Mouse (Mus musculus) heart, postnatal 0 days (tissue): Measurements from ENCODE around the gene Sox1. TPM values are rescaled to one million over a fixed set of nuclear protein-coding genes. Genes with fewer than 3 reads are reported as not detected.

Experiments
- ATAC-seq: fragments of 200-750 bp; cut with Nextera tagmentation; 2 replicates; pipeline ENCODE4 v1.8.0; 2017; ENCODE audit warnings: low read depth, moderate number of reproducible peaks, moderate library complexity; ENCODE audit not compliant: insufficient read depth
- DNase-seq: peaks from one replicate; pipeline ENCODE4 v3.0.0-alpha.2; 2016; ENCODE audit warnings: low spot score
- H3K27ac ChIP-seq: fragments of 300-500 bp; sonication (generic); 2 replicates; pipeline ENCODE4 v1.5.1; 2014; ENCODE audit warnings: low read depth, mild to moderate bottlenecking
- H3K27me3 ChIP-seq: fragments of 300-500 bp; sonication (generic); 2 replicates; pipeline ENCODE4 v1.6.1; 2014; ENCODE audit warnings: low read length, mixed read lengths; ENCODE audit not compliant: control insufficient read depth, insufficient read depth
- H3K36me3 ChIP-seq: fragments of 300-500 bp; sonication (generic); replicated peaks from 2 replicates; pipeline ENCODE4 v1.6.1; 2014; ENCODE audit warnings: low read length, mixed read lengths; ENCODE audit not compliant: control insufficient read depth, insufficient read depth
- H3K4me1 ChIP-seq: fragments of 300-500 bp; sonication (generic); 2 replicates; pipeline ENCODE4 v1.6.1; 2014; ENCODE audit warnings: antibody characterized with exemption; ENCODE audit not compliant: control insufficient read depth, insufficient read depth
- H3K4me2 ChIP-seq: fragments of 300-500 bp; sonication (generic); 2 replicates; pipeline ENCODE4 v1.6.1; 2014; ENCODE audit warnings: low read depth, mild to moderate bottlenecking, low read length, moderate library complexity
- H3K4me3 ChIP-seq: fragments of 300-500 bp; sonication (generic); 2 replicates; pipeline ENCODE4 v1.5.1; 2014; ENCODE audit warnings: low read depth, low read length
- H3K9ac ChIP-seq: fragments of 300-500 bp; sonication (generic); replicated peaks from 2 replicates; pipeline ENCODE4 v1.6.1; 2014; ENCODE audit warnings: low read depth, low read length, mixed read lengths
- H3K9me3 ChIP-seq: fragments of 300-500 bp; sonication (generic); replicated peaks from 2 replicates; pipeline ENCODE4 v1.6.1; 2016; ENCODE audit warnings: low read length; ENCODE audit not compliant: control insufficient read depth
- CTCF ChIP-seq: IDR thresholded peaks from 2 replicates; pipeline ENCODE4 v1.5.1; 2016; ENCODE audit warnings: antibody characterized with exemption, control low read depth, low read depth
- EP300 ChIP-seq: IDR thresholded peaks from 2 replicates; pipeline ENCODE4 v1.6.1; 2016; ENCODE audit warnings: antibody characterized with exemption, low read depth
- WGBS: fragments of 180-500 bp; shearing (Covaris S2); extraction: QIAGEN DNeasy Blood & Tissue Kit; methylation state at CpG from one replicate; pipeline ENCODE4 v1.1.7; 2014; 5-methylcytosine and 5-hydroxymethylcytosine counted together
- polyA plus RNA-seq: library from polyadenylated mRNA; unstranded; fragments of >200 nt; fragmentation: Nextera tagmentation; extraction: Ambion mirVana; gene quantifications from 2 replicates; pipeline ENCODE4 v1.2.1, GENCODE M21; 2015
- total RNA-seq: library from RNA; depleted of rRNA; stranded (reverse); fragments of >200 nt; gene quantifications from 2 replicates; pipeline ENCODE4 v1.2.3, GENCODE M21; 2014; ENCODE audit warnings: low replicate concordance

Gene Sox1
- total and polyA plus RNA-seq, 2 experiments from 2014 or later: not detected

DNA sequence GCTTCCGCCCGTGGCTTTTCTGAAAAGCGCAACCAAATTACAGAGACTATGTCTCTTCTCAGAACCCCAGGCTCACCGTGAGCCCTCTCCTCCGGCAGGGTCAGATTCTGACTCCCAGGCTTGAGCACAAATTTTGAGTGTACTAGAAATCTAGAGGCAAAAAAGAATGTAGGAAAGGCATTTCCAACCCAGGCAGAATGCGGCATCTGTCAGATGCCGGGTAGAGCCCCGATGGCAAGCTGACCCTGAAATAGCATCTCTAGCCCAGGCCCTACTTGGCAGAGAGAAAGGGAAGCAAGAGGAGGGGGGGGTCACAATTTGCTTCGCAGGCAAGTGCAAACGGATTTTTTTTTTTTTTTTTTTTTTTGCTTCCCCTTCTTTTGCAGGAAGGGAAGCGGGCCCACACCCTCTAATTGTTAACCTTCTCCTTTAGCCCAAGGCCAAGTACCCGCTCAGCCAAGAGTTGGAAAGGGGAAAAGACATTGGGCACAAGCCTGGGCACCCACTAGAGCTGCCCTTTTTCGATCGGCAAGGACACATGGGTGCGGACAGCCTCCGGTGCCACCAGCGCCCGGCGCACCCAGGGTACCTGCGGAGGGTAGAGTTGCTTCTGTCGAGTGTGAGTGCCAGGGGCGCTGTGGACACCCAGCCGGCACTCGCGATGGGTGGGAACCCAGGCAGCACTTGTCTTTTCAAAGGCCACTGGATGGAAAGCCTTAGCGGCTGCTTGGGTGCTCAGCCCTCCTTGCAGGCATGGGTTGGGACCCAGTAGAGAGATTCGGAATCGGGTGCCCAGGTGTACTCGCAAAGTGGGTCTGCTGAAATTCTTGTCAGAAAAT is 5.1 kb upstream of the Sox1 start:
- Histone ChIP-seq H3K4me2 (no peak overlapping the region), H3K27ac (no peak overlapping the region), H3K9me3 (no peaks in the 10 kb centered on the region), H3K9ac (no peak overlapping the region), H3K4me1 (no peaks in the 10 kb centered on the region; the same call in 1 of the 2 replicates), H3K27me3 (peaks cover 100% of the 10 kb centered on the region), H3K4me3 (no peak overlapping the region), H3K36me3 (no peaks in the 10 kb centered on the region)
- DNase-seq (no peak), ATAC-seq (no peak)
- TF ChIP-seq CTCF (no peak), EP300 (no peak)
- 4% methylated on average over 28 of the region's 29 CpGs for WGBS

DNA sequence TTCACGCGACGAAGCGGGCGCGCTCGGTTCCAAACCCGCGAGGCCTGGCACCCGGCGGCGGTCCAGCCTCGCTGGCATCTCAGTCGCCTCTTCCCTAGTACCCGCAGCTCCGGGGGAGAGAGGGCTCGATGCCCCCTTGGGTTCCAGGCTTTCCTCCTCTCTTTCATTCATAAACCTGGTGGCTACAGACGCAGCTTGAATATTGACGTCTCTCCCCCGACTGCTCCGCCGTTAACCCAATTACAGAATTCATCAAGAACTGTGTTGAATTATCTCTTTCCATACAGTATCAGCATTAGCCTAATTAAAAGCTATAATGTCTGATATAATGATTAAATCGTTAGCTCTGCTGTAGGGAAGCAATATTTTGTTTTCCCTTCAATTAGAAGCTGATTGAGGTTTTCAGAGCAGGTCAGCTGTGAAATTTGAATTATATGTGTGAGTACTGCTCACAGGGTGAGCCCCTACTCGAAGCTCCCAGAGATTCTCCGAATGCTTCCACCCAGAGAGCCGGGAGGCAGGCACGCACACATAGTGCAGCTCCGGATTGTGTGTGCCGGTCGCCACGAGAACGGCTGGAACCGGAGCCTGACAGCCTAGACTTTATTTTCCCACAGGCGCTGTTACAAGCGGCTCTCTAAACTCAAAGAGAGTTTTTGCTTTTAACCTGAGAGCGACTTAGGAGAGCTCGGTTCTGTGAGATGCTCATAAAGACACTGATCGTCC is 4.3 kb upstream of the Sox1 start:
- 4% methylated on average over 38 of the region's 38 CpGs for WGBS
- Histone ChIP-seq H3K27ac (no peak overlapping the region), H3K27me3 (peaks cover 100% of the 10 kb centered on the region), H3K9ac (no peak overlapping the region), H3K4me2 (no peak overlapping the region), H3K4me3 (no peak overlapping the region), H3K36me3 (no peaks in the 10 kb centered on the region), H3K9me3 (no peaks in the 10 kb centered on the region), H3K4me1 (0 out of 2 replicates have a peak, but pooled peaks cover 3% of the 10 kb centered on the region)
- no peak for DNase-seq
- ATAC-seq: no peak
- TF ChIP-seq EP300: no peak
- TF ChIP-seq CTCF: no peak

DNA sequence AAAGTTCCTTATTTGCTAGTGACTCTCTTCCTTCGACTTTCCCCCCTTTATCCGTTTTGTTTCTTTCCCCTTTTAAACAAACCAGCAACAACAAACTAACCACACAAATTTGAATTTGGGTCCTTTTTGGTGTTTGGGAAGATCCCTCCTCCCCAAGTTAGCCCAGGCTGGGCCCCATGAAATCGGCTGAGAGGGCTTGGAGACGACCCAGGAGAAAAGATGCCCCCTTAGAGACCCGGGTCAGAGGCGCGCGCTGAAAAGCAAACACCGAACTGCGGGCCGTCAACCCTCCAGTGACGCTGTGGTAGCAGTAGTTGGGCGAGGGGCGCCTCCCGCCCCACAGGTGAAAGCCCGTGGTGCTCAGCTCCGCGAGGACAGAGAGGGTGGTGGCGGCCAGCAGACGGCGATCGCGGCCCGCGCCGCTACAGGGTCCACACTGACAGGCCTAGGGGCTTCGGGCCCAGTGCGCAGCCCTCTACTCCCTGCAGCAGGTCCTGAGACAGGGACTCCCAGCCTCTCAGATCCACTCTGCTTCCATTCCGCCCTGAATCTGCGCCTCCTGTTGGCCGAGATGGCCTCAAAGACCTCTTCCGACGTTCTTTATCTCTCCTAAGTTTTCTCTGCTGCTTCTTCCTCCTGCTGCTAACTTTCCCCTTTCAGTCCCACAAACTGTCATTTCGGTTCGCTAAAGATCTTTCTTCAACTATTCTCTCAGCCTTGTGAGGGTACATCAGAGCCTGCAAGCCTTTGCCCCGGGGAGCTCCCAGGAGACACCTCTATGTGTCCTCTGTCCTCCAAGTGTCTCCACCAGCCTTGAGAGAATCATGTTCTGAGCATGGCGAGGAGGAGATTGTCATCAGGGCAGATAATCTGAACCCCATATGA is 3.5 kb upstream of the Sox1 start:
- Histone ChIP-seq H3K9ac (no peak overlapping the region), H3K4me2 (no peak overlapping the region), H3K9me3 (no peaks in the 10 kb centered on the region), H3K36me3 (no peaks in the 10 kb centered on the region), H3K4me1 (0 out of 2 replicates have a peak, but pooled peaks cover 3% of the 10 kb centered on the region), H3K27ac (no peak overlapping the region), H3K27me3 (peaks cover 100% of the 10 kb centered on the region), H3K4me3 (no peak overlapping the region)
- WGBS: 2% methylated on average over 37 of the region's 37 CpGs
- no peak for DNase-seq
- ATAC-seq: 0 out of 2 replicates have a peak, but pooled peaks have one; percentile 33
- TF ChIP-seq CTCF: peak; percentile 17
- no peak for TF ChIP-seq EP300

DNA sequence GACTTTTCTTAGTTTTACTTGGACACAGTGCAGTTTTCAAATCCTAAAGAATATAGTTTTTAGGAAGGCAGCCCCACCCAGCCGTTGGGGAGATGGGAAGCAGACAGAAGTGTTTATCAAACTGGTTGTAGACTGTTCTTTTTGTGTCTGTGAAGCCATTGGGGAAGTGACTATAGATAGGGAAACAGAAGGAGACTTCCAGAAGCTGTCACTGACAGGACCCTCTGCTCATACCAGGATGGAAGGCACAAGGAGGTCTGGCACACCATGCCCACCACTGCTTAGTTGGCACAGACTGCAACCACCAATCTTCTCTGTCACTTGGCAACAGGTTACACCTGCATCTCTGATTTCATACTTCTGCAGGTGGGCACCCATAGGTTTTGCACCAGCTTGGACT is 2.3 kb upstream of the Sox1 start:
- no peaks in the 10 kb centered on the region for H3K36me3 ChIP-seq
- no peak overlapping the region for H3K9ac ChIP-seq
- no peak for ATAC-seq

DNA sequence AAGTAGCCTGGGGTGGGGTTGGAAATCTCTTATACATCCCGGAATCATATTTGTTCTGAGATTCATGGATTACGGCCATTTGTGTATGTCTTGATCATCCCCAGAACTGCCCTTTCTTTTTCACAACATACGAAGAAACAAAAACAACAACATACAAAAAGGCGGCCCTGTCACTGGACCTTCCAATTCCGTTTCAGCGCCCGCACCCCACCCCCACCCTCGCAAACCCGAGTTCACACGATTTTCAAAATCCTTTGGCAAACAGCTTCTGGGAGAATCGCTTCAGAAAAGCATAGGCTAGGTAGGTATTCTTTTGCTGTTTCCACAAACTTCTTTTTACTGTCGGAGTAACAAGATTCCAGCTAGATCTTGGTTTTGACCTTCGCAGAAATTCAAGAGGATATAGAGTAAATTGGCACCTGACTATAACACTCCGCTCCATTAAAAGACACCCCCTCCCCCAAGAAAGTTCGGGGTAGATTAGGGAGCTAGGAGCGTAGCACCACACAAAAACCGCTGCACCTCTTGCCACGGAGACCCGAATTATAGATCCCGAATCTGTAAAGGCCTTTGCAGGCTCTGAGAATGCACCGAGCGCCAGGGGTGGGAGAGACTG is 602 bp upstream of the Sox1 start:
- peaks cover 100% of the 10 kb centered on the region for H3K27me3 ChIP-seq
- H3K9ac ChIP-seq: no peak overlapping the region
- H3K9me3 ChIP-seq: no peaks in the 10 kb centered on the region
- peak overlapping the region; percentile 57 for H3K4me2 ChIP-seq
- H3K27ac ChIP-seq: no peak overlapping the region
- no peaks in the 10 kb centered on the region for H3K36me3 ChIP-seq
- ATAC-seq (no peak), DNase-seq (no peak)
- peaks cover 3% of the 10 kb centered on the region; the same call in 1 of the 2 replicates for H3K4me1 ChIP-seq
- TF ChIP-seq CTCF (no peak), EP300 (no peak)
- H3K4me3 ChIP-seq: peak overlapping the region; percentile 48
- 3% methylated on average over 22 of the region's 22 CpGs for WGBS

More for the DNA sequence above, 2.3 kb upstream of the Sox1 start:
- no peak for DNase-seq
- no peak for TF ChIP-seq CTCF
- Histone ChIP-seq H3K4me2 (no peak overlapping the region), H3K27me3 (peaks cover 100% of the 10 kb centered on the region), H3K27ac (no peak overlapping the region), H3K4me3 (no peak overlapping the region), H3K4me1 (peaks cover 3% of the 10 kb centered on the region; the same call in 1 of the 2 replicates), H3K9me3 (no peaks in the 10 kb centered on the region)
- 15% methylated on average over 1 of the region's 1 CpGs for WGBS
